Mouse (Mus musculus) spleen, adult 2 months (tissue): ENCODE results near the gene 2410004B18Rik. TPM values are rescaled to one million over a fixed set of nuclear protein-coding genes. Genes with fewer than 3 reads are reported as not detected.

Experiments
- DNase-seq, 2 experiments: peaks; one replicate each; pipeline versions ENCODE4 v3.0.0 to v3.0.0-alpha.2; 2012 to 2021; ENCODE audit warnings: low spot score in 2 of 2, low read depth in 1 of 2
- H3K27ac ChIP-seq: fragments of 200-500 bp; 2 replicates; pipeline ENCODE4 v1.5.1; 2012; ENCODE audit warnings: low read length, inconsistent platforms; ENCODE audit not compliant: insufficient read depth
- H3K27me3 ChIP-seq: fragments of 200-500 bp; 2 replicates; pipeline ENCODE4 v1.6.1; 2012; ENCODE audit warnings: mild to moderate bottlenecking, moderate library complexity, low read length, inconsistent platforms; ENCODE audit not compliant: control insufficient read depth, insufficient read depth
- H3K36me3 ChIP-seq: fragments of 200-500 bp; 2 replicates; pipeline ENCODE4 v1.6.1; 2012; ENCODE audit warnings: mild to moderate bottlenecking, low read length, inconsistent platforms; ENCODE audit not compliant: control insufficient read depth, insufficient read depth
- H3K4me1 ChIP-seq: fragments of 200-500 bp; 2 replicates; pipeline ENCODE4 v1.6.1; 2011; ENCODE audit warnings: inconsistent platforms; ENCODE audit not compliant: control insufficient read depth, insufficient read depth, insufficient read length
- H3K4me3 ChIP-seq: fragments of 200-500 bp; 2 replicates; pipeline ENCODE4 v1.5.1; 2011; ENCODE audit warnings: mild to moderate bottlenecking, inconsistent platforms; ENCODE audit not compliant: insufficient read depth, insufficient read length; ENCODE audit errors: extremely low read depth
- CTCF ChIP-seq: fragments of 200-500 bp; IDR thresholded peaks from 2 replicates; pipeline ENCODE4 v1.5.1; 2011; ENCODE audit warnings: mild to moderate bottlenecking, inconsistent platforms; ENCODE audit not compliant: insufficient read depth, insufficient read length, insufficient replicate concordance; ENCODE audit errors: extremely low read depth
- POLR2A ChIP-seq: fragments of 200-500 bp; IDR thresholded peaks from 2 replicates; pipeline ENCODE4 v1.6.1; 2011; ENCODE audit warnings: low read depth, low read length, inconsistent platforms
- WGBS: fragments of 180-500 bp; shearing (Covaris S2); methylation state at CpG from one replicate; pipeline ENCODE4 v1.1.7; 2018; 5-methylcytosine and 5-hydroxymethylcytosine counted together
- polyA plus RNA-seq: library from polyadenylated mRNA; depleted of rRNA; stranded (reverse); fragments of >200 nt; gene quantifications from 2 replicates; pipeline ENCODE4 v1.2.3, GENCODE M21; 2012

2410004B18Rik gene
- polyA plus RNA-seq, 1 experiment: 9.0 TPM

- no peaks in the 10 kb centered on the region for H3K36me3 ChIP-seq
- H3K4me3 ChIP-seq: no peak overlapping the region
- no peak for DNase-seq
- no peak overlapping the region for H3K27ac ChIP-seq
- H3K4me1 ChIP-seq: peaks cover 11% of the 10 kb centered on the region
- TF ChIP-seq POLR2A (no peak), CTCF (no peak)
- WGBS: 87% methylated on average over 6 of the region's 6 CpGs
- peaks cover 17% of the 10 kb centered on the region for H3K27me3 ChIP-seq
Observed at GRCm38 (mm10) chr3:145986317-145987001, 48.6 kb downstream of the 2410004B18Rik start.

- H3K36me3 ChIP-seq: no peaks in the 10 kb centered on the region
- H3K4me1 ChIP-seq: peaks cover 11% of the 10 kb centered on the region
- WGBS: 1% methylated on average over 65 of the region's 65 CpGs
- H3K4me3 ChIP-seq: peak within 1 kb of the TSS; percentile 42
- DNase-seq: no peak
- H3K27ac ChIP-seq: peak within 1 kb of the TSS; percentile 47; the same call in 1 of the 2 replicates
- peaks cover 17% of the 10 kb centered on the region for H3K27me3 ChIP-seq
- TF ChIP-seq CTCF (no peak), POLR2A (no peak)
Observed at GRCm38 (mm10) chr3:145987268-145987969, 49.6 kb downstream of the 2410004B18Rik start, which contains the start of gene Syde2. Gene Syde2, plus strand, starts transcription at chr3:145987870.

GRCm38 (mm10) chr3:145987970-145988683 is 50.3 kb downstream of the 2410004B18Rik start:
- DNase-seq: no peak
- peak overlapping the region; percentile 42 for H3K4me3 ChIP-seq
- peaks cover 11% of the 10 kb centered on the region for H3K4me1 ChIP-seq
- H3K27ac ChIP-seq: peak overlapping the region; percentile 47; the same call in 1 of the 2 replicates
- TF ChIP-seq CTCF (no peak), POLR2A (no peak)
- H3K36me3 ChIP-seq: no peaks in the 10 kb centered on the region
- WGBS: under 1% methylated on average over 97 of the region's 101 CpGs
- H3K27me3 ChIP-seq: peaks cover 17% of the 10 kb centered on the region

- Histone ChIP-seq H3K27me3 (peaks cover 17% of the 10 kb centered on the region), H3K36me3 (no peaks in the 10 kb centered on the region), H3K4me3 (peak overlapping the region; percentile 42), H3K4me1 (peaks cover 11% of the 10 kb centered on the region), H3K27ac (no peak overlapping the region)
- 4% methylated on average over 45 of the region's 45 CpGs for WGBS
- DNase-seq: no peak
- TF ChIP-seq CTCF: no peak
- TF ChIP-seq POLR2A: no peak
Observed at GRCm38 (mm10) chr3:145988684-145989575, 51.1 kb downstream of the 2410004B18Rik start.

GRCm38 (mm10) chr3:145989576-145990081 is 51.8 kb downstream of the 2410004B18Rik start:
- H3K27me3 ChIP-seq: peaks cover 17% of the 10 kb centered on the region
- DNase-seq: no peak
- TF ChIP-seq POLR2A: no peak

GRCm38 (mm10) chr3:145991130-145991529 is 53.3 kb downstream of the 2410004B18Rik start:
- WGBS: 92% methylated on average over 13 of the region's 13 CpGs
- TF ChIP-seq CTCF (no peak), POLR2A (no peak)
- Histone ChIP-seq H3K27me3 (peaks cover 17% of the 10 kb centered on the region), H3K4me3 (no peak overlapping the region), H3K4me1 (peaks cover 11% of the 10 kb centered on the region), H3K36me3 (no peaks in the 10 kb centered on the region), H3K27ac (no peak overlapping the region)
- no peak for DNase-seq

More at GRCm38 (mm10) chr3:145989576-145990081, 51.8 kb downstream of the 2410004B18Rik start:
- no peak overlapping the region; the same call in 1 of the 2 replicates for H3K4me3 ChIP-seq
- H3K36me3 ChIP-seq: no peaks in the 10 kb centered on the region
- 41% methylated on average over 11 of the region's 11 CpGs for WGBS
- peaks cover 11% of the 10 kb centered on the region for H3K4me1 ChIP-seq
- no peak overlapping the region for H3K27ac ChIP-seq
